Mouse (Mus musculus) lung, postnatal 0 days (tissue): ENCODE data around the gene Tecr. TPM values are rescaled to one million over a fixed set of nuclear protein-coding genes. Genes with fewer than 3 reads are reported as not detected.

ENCODE experiments used
- ATAC-seq: fragments of 200-750 bp; cut with Nextera tagmentation; 2 replicates; pipeline ENCODE4 v1.8.0; 2017; ENCODE audit warnings: moderate library complexity
- DNase-seq: peaks from one replicate; pipeline ENCODE4 v3.0.0-alpha.2; 2016; ENCODE audit warnings: low spot score
- H3K27ac ChIP-seq: fragments of 300-500 bp; sonication (generic); 2 replicates; pipeline ENCODE4 v1.5.1; 2014; ENCODE audit warnings: antibody characterized with exemption, mild to moderate bottlenecking, low read length, mixed read lengths
- H3K27me3 ChIP-seq: fragments of 300-500 bp; sonication (generic); replicated peaks from 2 replicates; pipeline ENCODE4 v1.6.1; 2014; ENCODE audit warnings: low read length, mixed read lengths; ENCODE audit not compliant: insufficient read depth
- H3K36me3 ChIP-seq: fragments of 300-500 bp; sonication (generic); 2 replicates; pipeline ENCODE4 v1.6.1; 2014; ENCODE audit warnings: low read length, mixed read lengths; ENCODE audit not compliant: insufficient read depth
- H3K4me1 ChIP-seq: fragments of 300-500 bp; sonication (generic); 2 replicates; pipeline ENCODE4 v1.6.1; 2014; ENCODE audit warnings: antibody characterized with exemption, low read depth, low read length, mixed read lengths; ENCODE audit not compliant: insufficient read depth
- H3K4me2 ChIP-seq: fragments of 300-500 bp; sonication (generic); replicated peaks from 2 replicates; pipeline ENCODE4 v1.6.1; 2014; ENCODE audit warnings: low read depth, mild to moderate bottlenecking, low read length, moderate library complexity, mixed read lengths
- H3K4me3 ChIP-seq: fragments of 300-500 bp; sonication (generic); 2 replicates; pipeline ENCODE4 v1.5.1; 2014; ENCODE audit warnings: low read depth, low read length
- H3K9ac ChIP-seq: fragments of 300-500 bp; sonication (generic); replicated peaks from 2 replicates; pipeline ENCODE4 v1.6.1; 2014; ENCODE audit warnings: low read depth, mild to moderate bottlenecking
- H3K9me3 ChIP-seq: fragments of 300-500 bp; sonication (generic); 2 replicates; pipeline ENCODE4 v1.6.1; 2016; ENCODE audit warnings: low read length, mixed read lengths
- CTCF ChIP-seq: IDR thresholded peaks from 2 replicates; pipeline ENCODE4 v1.5.1; 2016; ENCODE audit warnings: antibody characterized with exemption, mild to moderate bottlenecking
- EP300 ChIP-seq: IDR thresholded peaks from 2 replicates; pipeline ENCODE4 v1.6.1; 2016; ENCODE audit warnings: antibody characterized with exemption, mild to moderate bottlenecking, control low read depth
- WGBS: fragments of 180-500 bp; shearing (Covaris S2); extraction: QIAGEN DNeasy Blood & Tissue Kit; methylation state at CpG from one replicate; pipeline ENCODE4 v1.1.7; 2014; 5-methylcytosine and 5-hydroxymethylcytosine counted together
- polyA plus RNA-seq: library from polyadenylated mRNA; unstranded; fragments of >200 nt; fragmentation: Nextera tagmentation; extraction: Ambion mirVana; gene quantifications from 2 replicates; pipeline ENCODE4 v1.2.1, GENCODE M21; 2015

Tecr gene
- polyA plus RNA-seq, 1 experiment from 2014 or later: 293 TPM

DNA sequence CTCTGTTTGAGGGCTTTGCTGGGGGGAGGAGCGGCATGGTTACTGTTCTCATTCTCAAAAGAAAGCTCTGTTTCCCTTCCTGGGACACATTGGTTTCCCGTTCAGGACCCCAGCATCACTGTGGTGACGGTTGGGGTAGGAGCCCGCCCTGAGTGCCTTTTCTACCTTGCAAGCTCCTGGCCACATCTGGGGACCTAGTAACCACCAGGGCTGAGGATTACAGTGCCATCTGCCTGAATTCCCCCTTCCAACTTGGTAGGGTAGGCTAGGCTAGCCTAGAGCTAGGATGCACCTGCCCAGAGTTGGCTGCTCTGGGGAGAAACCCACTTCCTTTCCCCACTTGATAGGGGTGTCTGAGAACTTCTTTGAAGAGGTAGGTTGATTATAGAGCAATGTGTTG, 4.2 kb upstream of the Tecr start:
- peaks cover 24% of the 10 kb centered on the region for H3K36me3 ChIP-seq
- no peak overlapping the region for H3K27ac ChIP-seq
- H3K9me3 ChIP-seq: no peaks in the 10 kb centered on the region
- no peak for DNase-seq
- H3K4me2 ChIP-seq: no peak overlapping the region
- no peak overlapping the region for H3K4me3 ChIP-seq
- no peak overlapping the region for H3K9ac ChIP-seq
- WGBS: 99% methylated on average over 4 of the region's 4 CpGs
- no peak for ATAC-seq
- peaks cover 8% of the 10 kb centered on the region for H3K4me1 ChIP-seq
- H3K27me3 ChIP-seq: no peaks in the 10 kb centered on the region
- TF ChIP-seq EP300 (no peak), CTCF (no peak)

DNA sequence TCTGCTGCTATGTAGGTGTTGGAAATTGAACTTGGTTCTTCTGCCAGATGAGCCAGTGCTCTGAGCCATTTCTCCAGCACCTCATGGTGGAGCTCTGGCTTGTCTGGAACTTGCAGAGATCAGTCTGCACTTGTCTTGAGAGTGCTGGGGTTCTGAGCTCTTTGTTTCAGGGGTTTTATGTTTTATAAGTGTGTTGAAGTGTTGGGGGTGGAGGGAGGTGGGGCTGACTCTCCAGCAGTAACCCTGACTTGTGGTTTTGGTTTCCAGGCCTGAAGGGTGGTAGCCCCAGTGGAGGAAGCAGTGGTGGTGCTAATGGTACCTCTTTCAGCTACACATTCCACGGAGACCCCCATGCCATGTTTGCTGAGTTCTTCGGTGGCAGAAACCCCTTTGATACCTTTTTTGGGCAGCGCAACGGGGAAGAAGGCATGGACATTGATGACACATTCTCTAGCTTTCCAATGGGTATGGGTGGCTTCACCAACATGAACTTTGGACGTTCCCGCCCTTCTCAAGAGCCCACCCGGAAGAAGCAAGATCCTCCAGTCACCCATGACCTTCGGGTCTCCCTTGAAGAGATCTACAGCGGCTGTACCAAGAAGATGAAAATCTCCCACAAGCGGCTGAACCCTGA, 1.9 kb upstream of the Tecr start:
- ATAC-seq: no peak
- Histone ChIP-seq H3K36me3 (peaks cover 24% of the 10 kb centered on the region), H3K9ac (0 out of 2 replicates have a peak overlapping the region, but pooled peaks have one; percentile 94), H3K27ac (no peak overlapping the region), H3K27me3 (no peaks in the 10 kb centered on the region), H3K4me2 (peak overlapping the region; percentile 68), H3K4me1 (peaks cover 8% of the 10 kb centered on the region), H3K4me3 (peak overlapping the region; percentile 75), H3K9me3 (no peaks in the 10 kb centered on the region)
- 85% methylated on average over 10 of the region's 10 CpGs for WGBS
- DNase-seq: no peak
- TF ChIP-seq EP300 (no peak), CTCF (no peak)

DNA sequence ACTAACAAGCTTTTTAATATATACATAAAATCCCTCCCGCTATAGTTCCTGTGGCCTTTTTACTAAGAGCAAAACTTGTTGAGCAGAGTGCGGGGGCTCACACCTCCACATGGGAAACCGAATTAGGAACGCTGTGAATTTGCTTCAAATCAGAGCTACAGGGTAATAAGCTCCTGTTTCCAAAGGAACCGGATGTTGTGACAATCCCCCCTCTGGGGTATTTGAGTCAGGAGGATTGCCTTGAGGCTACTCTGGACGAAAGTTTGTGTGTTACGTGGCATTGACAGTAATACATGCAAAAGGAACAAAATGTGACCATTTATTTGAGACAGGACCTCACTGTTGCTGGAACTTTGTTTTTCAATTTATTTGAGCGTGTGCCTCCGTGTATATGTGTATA, 1.3 kb upstream of the Tecr start:
- TF ChIP-seq EP300: no peak
- no peak for TF ChIP-seq CTCF
- Histone ChIP-seq H3K36me3 (peaks cover 24% of the 10 kb centered on the region), H3K4me3 (peak overlapping the region; percentile 75), H3K27me3 (no peaks in the 10 kb centered on the region), H3K9me3 (no peaks in the 10 kb centered on the region), H3K4me1 (peaks cover 8% of the 10 kb centered on the region), H3K9ac (peak overlapping the region; percentile 94), H3K4me2 (peak overlapping the region; percentile 68), H3K27ac (peak overlapping the region; percentile 99; the same call in 1 of the 2 replicates)
- DNase-seq (no peak), ATAC-seq (no peak)
- WGBS: 16% methylated on average over 9 of the region's 9 CpGs

DNA sequence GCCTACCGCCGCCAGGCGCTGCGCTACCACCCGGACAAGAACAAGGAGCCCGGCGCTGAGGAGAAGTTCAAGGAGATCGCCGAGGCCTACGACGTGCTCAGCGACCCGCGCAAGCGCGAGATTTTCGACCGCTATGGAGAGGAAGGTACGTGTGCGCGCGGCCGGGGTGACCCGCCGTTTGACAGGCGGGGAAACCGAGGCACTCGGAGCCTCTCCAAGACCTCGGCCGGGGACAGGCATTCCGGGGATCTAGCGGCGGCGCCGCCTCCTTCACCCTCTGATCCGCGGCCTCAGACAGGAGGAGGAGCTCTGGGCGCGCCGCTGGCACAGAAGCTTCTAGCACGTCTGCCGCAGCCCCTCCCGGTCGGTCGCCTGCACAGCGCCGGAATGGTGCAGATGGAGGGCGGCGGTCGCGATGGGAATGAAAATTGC, 643 bp upstream of the Tecr start:
- H3K4me1 ChIP-seq: peaks cover 8% of the 10 kb centered on the region
- WGBS: under 1% methylated on average over 49 of the region's 51 CpGs
- H3K4me3 ChIP-seq: peak overlapping the region; percentile 75
- peak overlapping the region; percentile 68 for H3K4me2 ChIP-seq
- peak; percentile 77 for ATAC-seq
- H3K27ac ChIP-seq: peak overlapping the region; percentile 99
- H3K27me3 ChIP-seq: no peaks in the 10 kb centered on the region
- peak; percentile 93 for DNase-seq
- H3K36me3 ChIP-seq: peaks cover 24% of the 10 kb centered on the region
- TF ChIP-seq CTCF (peak; percentile 45), EP300 (0 out of 2 replicates have a peak, but pooled peaks have one; percentile 16)
- H3K9me3 ChIP-seq: no peaks in the 10 kb centered on the region
- H3K9ac ChIP-seq: peak overlapping the region; percentile 94

DNA sequence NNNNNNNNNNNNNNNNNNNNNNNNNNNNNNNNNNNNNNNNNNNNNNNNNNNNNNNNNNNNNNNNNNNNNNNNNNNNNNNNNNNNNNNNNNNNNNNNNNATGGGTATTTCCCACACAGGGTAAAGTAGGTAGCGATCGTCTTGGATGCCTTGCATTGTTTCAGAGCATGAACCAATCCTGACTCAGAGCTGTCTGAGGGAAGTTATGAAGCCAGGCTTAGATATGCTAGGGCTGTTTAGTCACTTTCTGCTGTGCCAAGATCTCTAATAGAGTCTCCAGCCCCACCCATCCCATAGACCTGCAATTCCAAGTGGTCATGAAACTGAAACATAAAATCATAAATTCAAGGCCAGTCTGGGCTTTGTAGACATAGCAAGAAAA, 5.1 kb downstream of the Tecr start:
- Histone ChIP-seq H3K27ac (0 out of 2 replicates have a peak overlapping the region, but pooled peaks have one; percentile 20), H3K4me2 (no peak overlapping the region), H3K36me3 (no peaks in the 10 kb centered on the region), H3K4me3 (no peak overlapping the region), H3K4me1 (no peaks in the 10 kb centered on the region), H3K27me3 (no peaks in the 10 kb centered on the region), H3K9ac (no peak overlapping the region), H3K9me3 (no peaks in the 10 kb centered on the region)
- peak; percentile 49 for ATAC-seq
- TF ChIP-seq CTCF (no peak), EP300 (no peak)
- 53% methylated on average over 2 of the region's 2 CpGs for WGBS
- peak; percentile 61 for DNase-seq

DNA sequence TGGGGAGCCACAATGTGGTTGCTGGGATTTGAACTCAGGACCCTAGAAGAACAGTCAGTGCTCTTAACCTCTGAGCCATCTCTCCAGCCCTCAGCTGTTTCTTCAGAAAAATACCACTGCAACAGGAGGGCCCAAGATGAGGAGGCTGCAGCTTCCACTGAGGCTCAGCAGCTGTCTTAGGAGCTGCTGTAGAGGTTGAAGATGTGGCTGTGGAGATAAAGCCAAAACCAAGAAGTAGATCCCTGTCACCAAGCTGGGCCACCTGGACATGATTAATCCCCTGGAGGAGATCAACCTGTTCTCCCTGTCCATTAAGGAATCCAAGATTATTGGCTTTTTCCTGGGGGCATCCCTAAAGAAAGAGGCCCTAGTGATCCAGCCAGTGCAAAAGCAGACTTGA, 8.0 kb downstream of the Tecr start:
- Histone ChIP-seq H3K27ac (no peak overlapping the region), H3K36me3 (no peaks in the 10 kb centered on the region), H3K9ac (no peak overlapping the region), H3K4me2 (no peak overlapping the region), H3K9me3 (no peaks in the 10 kb centered on the region), H3K4me1 (no peaks in the 10 kb centered on the region), H3K27me3 (no peaks in the 10 kb centered on the region), H3K4me3 (no peak overlapping the region)
- DNase-seq (no peak), ATAC-seq (no peak)
- TF ChIP-seq EP300: no peak
- TF ChIP-seq CTCF: no peak

DNA sequence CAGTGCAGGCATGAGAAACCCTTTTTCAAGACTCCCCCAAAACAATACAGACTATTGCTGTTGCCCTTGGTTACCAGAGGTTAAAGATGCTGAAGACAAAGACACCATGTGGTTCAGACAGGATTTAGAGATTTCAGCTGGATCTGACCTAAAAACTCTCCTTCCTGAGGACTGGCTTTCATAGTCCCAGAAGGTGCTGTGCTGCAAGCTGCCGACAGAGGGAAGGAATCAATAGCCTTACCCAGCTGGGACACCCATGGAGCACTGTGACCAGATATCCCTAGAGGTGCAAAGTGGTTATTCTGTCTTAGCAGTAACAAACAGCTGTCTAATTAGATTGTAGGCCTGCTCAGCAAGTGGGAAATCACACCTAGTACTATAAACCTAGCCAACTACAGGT, 9.6 kb downstream of the Tecr start:
- Histone ChIP-seq H3K9ac (no peak overlapping the region), H3K27ac (no peak overlapping the region), H3K4me1 (no peaks in the 10 kb centered on the region), H3K4me2 (no peak overlapping the region), H3K36me3 (no peaks in the 10 kb centered on the region), H3K4me3 (no peak overlapping the region), H3K27me3 (no peaks in the 10 kb centered on the region), H3K9me3 (no peaks in the 10 kb centered on the region)
- DNase-seq (no peak), ATAC-seq (no peak)
- no peak for TF ChIP-seq EP300
- peak; percentile 40 for TF ChIP-seq CTCF
- 25% methylated on average over 1 of the region's 1 CpGs for WGBS
